Mouse (Mus musculus) heart, adult 11 months (tissue): Measurements from ENCODE around the gene Chrm3.
A peak's percentile ranks its signal among the peaks of the same experiment; 100 is the strongest.

Experiments
- DNase-seq: peaks from one replicate; pipeline ENCODE4 v3.0.0; 2022

Gene Chrm3

DNA sequence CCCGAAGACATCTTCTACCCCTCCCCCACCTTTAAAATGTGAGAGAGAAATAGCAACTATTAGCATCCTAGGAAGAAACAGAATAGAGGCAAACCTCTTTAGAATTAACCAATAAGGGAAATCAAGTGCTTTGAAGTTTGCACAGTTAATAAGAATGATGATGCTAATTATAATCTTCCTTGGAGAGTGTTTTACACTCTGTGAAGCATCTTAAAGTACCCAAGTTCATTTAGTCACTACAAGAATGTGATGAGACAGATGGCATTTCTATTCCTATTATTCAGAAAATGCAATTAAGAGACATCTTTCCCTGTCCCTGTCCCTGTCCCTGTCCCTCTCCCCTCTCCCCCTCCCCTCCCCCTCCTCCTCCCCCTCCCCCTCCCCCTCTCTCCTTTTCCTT lies 382.9 kb downstream of the Chrm3 start:
- no peak for DNase-seq

DNA sequence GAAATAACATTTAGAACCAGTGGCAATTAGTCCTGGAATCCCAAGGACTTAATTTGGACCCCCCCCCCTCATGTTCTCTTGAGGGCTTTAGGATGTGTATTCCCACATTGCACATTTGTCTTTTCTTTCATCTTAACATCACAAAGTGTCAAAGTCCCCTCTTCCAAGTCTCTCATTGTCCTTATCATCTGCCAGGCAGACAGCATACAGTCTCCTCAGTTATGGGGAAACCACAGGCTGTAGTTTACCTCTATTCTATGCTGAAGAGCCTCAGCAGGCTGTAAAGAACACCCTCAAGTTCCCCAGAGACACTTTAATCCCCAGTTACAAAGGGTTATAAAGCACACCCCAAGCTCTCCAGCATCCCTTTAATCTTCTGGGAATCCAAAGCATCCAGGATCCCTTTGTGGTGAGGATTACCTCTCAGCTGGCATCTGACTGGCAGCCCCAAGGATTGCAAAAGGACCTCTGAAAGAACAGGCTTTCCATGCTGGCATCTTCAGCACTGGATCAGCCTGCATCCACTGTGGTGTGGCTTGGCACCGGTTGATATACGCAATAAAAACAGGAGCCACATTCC lies 386.8 kb downstream of the Chrm3 start:
- DNase-seq, result peak; percentile 58

DNA sequence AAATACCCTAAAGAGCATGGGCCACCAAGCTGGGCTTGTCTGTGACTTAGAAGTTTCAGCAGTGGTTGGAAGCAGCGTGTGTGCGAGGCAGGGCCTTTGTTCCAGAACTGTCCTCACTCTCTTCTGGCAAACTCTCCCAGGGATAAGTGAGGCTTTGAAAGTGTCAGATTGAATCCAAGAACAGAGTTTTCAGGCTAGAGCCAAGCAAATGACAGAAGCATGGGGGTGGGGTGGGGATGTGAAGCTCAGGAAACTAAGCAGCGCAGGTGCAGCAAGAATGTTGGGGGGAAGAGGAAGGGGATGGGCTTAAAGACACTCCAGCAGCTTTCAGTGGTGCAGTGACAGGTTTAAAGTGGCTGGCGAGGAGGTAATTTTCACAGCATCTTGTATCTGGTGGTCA lies 388.8 kb downstream of the Chrm3 start:
- peak; percentile 28 for DNase-seq

DNA sequence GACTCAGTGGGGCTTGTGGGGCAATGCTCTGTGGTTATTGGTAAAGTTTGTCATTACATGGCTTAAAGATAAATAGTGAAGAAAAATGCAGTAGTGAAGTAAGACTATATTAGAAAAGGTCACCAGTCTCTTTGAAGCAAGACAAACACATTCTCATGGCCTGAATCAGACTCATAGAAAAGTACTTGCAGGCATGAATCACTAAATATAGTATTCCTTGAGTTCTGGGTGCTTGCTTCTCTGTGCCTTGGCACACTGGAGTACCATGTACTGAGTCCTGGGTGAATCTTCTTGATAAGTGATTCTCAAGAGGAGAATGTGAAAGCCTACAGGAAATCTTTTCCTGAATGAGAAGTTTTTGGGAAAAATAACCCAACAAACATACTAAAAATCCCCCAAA lies 408.0 kb downstream of the Chrm3 start:
- DNase-seq, result no peak

DNA sequence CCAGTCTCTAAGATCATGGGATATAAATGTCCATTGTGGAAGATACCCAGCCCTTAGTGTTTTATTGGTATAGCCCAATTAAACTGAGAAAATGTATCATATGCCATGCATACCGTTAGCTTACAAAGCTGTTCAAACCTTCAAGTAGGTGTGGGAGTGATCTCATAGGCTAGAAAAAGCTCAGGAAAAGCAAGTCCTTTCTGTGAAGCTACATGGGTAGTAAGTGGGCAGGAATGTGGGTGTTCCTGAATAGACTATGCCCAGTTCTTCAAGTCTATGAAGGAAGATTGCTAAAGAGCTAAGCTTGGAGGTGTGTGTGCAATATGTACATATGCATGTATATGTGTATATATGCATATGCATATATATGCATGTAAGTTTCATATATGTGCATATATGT lies 409.3 kb downstream of the Chrm3 start:
- no peak for DNase-seq

DNA sequence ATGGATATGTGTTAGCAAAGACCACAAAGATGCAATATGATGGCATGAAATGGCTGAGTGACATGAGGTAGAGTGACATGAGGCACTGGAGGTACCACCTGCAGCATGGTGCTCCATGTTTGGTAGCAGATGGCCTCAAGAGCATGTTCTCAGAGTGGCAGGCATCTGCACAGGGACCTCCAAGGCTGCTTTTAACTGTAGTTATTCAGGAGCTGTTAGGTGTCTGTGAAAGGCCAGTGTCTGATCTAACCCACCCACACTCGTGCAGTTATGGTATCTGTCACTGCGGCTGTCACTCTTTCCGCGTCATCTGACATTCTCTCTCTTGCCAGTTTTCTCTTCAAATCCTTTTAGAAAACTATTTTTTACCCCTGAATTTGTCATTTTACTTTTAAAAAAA lies 411.6 kb downstream of the Chrm3 start:
- no peak for DNase-seq

DNA sequence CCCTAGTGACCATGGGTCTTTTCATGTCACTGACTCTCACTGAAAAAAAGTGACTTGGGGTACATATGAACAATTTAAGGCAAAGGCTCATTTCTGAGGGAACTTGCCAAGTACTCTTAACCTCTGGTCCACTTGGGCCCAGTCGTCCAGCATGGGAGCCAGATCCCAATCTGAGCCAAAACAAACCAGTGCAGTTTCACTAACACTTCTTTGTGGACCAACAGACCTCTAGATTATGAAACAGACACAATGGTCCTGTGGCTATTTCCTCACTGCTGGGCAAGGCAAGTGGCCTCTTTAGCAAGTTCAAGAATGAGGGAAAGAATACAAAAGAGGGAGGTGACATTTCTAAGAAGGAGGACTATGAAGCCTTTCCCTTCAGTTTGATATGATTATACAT lies 420.5 kb downstream of the Chrm3 start:
- DNase-seq, result peak; percentile 94

DNA sequence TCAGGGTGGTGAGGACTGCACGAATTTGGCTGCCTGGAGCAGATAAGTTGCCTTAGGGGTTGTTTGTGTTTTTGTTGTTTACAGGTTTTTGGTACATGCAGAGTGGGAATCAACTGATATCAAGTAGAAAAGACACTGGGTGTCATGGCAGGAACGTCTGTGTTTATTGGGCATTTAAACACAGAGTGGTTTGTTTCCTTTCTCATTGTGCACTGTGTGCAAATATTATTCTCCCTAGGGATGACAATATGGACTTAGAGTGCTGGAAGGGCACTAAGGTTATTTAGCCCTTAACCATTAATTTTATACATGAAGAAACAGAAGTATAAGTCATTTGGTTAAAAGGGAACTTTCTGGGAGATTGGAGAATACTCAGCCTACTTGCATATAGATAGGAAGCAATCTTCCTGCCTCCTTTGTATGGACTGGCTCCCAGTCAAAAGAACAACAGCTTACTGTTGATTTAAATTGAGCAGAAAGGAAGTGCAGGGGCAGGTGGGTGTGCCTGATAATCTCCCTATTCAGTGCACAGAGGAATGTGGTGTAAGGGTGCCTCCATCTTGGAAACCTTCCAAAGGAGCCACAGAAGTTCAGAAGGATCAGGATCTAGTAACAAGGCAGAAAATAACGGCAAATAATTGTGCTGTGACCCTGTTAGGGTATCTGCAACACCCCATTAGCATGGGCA lies 421.7 kb downstream of the Chrm3 start:
- DNase-seq, result peak; percentile 89

DNA sequence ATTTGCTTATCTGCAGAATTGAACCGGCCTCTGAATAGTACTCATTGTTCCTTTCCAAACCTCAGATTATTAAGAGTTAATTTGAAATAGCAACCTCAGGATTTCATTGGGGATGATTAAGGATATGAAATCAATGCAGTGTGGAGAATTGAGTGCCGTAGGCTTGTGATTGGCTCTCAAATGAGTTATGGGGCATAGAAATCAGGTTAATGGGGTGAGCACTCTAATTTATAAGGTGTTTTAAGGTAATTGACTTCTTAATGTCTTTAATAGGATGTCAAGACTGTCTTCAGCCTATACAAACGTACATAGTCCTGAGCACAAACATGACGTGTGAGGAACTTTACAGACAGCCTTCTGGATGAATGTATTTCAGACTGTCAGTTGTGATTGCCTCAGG lies 427.9 kb downstream of the Chrm3 start:
- no peak for DNase-seq

DNA sequence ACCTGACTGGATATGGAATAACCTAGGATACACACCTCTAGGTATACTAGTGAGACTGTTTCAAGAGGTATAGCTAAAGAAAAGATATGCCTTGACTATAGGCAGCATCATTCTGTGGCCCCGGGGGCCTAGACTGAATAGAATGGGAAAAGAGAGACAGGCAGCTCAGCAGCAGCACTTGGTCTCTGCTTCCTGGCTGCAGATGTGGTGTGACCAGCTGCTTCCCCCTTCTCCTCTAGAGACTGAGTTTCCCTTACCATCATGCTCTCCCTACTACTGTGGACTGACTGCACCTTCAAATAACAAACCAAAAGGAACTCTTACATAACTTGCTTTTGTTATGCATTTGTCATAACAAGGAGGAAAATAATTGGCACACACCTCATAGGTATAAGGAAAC lies 430.0 kb downstream of the Chrm3 start:
- no peak for DNase-seq

DNA sequence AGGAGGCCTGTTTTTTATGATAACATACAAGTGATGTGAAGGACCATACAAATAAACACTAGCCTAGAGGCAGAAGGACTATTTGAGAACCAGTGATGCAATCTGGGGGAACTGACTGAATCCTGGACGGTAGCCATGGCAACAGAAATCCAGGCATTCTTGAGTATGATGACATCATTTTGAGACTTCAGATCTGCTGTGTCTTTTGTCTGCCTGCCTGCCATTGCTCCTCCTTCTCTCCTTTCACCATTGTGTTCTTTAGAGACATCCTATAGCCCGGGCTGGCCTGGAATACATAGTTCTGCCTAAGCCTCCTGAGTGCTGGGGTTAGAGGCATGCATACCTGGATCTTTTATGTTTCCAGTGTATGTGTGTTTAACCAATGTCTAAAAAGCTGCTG lies 430.7 kb downstream of the Chrm3 start:
- DNase-seq, result no peak

DNA sequence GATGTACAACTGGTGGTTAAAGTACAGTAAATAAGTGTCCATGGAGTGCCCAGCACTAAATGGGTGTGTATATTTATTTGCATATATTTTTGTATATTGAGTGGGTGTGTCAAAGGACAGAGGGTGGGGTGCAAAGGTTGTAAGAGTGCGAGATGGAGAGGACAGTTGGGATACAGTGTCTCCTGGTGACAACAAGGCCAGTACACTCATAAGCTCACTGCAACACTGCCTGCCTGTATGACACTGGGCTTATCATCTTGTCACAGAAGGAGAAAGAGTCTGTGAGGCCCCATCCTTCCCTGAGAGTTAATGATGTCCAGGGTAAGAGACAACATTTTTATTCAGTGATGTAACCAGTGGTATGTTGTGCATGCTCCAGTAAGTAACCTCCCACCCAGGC lies 439.5 kb downstream of the Chrm3 start:
- DNase-seq, result no peak

DNA sequence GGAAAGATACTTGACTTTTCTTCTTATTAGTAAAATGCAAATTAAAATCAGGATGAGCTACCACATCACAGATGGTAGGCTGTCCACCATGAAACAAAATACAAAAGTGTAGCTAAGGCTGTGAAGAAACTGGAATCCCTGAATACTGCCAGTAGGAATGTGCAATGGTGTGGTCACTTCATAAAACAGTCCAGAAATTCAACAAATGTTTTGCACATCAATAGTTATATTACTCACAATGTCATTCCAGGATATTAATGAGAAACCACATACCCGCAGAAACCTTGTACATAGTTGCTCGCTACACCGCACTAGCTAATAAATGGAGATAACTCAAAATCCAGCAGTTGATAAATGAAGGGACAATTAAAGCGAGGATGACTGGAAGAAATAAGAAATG lies 447.9 kb downstream of the Chrm3 start:
- DNase-seq, result no peak

DNA sequence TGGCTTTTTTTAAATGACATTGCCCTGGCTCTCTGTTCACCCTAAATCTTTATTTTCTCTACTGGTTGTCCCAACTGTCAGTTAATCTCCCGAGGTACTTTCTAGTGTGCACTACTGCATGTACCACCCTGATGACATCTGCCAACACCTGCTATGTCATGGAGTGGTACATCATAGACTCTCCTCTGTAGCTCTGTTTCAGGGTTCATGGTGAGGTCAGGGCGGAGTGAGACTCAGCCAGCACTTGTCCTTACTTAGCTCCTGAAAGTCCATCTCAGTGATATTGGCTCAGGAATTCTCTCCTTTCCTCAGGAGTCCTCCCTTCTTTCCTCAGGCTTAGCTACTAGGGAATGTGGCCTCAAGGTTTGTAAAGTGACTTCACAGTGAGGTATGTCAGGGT lies 451.9 kb downstream of the Chrm3 start:
- peak; percentile 68 for DNase-seq

DNA sequence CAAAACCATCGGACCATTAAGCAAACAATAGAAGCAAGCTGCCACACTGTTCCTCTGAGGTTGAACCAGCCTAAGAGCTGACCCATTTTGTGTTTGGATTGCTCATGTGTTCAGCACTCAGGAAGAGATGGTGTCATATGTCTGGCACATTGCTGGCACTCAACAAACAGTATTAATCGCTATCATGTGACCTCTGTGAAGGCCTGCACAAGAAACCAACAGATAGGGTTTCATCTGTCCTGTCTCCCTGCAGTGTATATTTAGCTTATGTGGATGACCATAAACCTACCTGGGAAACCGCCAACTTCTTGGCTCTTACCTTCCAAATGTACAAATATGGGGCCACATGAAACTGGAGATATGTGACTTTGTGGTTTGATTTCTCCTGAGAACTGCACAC lies 453.4 kb downstream of the Chrm3 start:
- peak; percentile 82 for DNase-seq

DNA sequence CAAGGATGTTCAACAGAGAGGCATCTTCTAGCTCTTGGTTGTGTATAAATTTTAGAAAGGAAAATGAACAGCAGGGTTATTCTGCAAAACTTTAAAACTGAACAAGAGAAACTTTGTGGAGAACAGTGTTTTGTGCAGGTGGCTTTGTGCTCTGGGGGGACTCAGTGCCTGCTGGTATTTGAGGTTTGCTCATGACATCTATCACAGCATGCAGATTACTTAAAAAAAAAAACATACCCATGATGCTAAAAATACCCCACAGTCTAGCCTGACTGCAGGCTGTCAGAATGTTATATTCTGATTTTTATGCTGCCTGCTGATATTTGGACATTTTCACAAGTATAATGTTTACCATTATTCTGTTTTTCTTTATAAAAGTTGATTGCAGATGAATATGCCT lies 456.2 kb downstream of the Chrm3 start:
- DNase-seq, result peak; percentile 29

DNA sequence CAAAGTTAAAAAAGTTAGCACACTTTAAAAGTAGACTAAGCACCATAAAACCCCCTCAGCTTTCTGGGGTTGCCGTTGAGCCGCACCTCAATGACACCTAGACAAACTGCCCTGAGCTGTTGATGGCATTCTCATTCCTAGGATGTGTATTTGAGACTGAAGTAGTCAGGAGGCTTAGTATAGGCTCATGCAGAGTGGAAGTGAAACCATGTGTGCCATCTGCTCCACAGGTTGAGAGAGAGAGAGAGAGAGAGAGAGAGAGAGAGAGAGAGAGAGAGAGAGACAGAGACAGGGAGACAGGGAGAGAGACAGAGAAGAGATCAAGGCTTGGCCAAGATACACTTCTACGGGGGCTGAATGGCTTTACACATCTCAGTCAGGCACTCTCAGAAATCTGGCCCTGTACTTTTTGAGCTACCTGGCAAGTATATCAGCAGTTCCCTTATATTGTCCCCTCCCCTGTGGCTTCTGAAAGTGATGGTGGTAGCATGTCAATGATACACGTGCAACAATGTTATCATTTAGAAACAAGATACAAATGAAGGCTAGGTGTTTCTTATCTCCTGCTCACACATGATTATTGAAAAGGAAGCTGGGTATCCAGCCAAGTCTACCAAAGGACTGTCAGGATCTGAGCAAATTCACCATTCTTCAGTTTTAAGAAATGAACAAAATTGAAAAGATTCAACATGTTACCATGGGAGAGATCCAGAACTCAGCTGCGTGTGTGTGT lies 459.8 kb downstream of the Chrm3 start:
- no peak for DNase-seq

DNA sequence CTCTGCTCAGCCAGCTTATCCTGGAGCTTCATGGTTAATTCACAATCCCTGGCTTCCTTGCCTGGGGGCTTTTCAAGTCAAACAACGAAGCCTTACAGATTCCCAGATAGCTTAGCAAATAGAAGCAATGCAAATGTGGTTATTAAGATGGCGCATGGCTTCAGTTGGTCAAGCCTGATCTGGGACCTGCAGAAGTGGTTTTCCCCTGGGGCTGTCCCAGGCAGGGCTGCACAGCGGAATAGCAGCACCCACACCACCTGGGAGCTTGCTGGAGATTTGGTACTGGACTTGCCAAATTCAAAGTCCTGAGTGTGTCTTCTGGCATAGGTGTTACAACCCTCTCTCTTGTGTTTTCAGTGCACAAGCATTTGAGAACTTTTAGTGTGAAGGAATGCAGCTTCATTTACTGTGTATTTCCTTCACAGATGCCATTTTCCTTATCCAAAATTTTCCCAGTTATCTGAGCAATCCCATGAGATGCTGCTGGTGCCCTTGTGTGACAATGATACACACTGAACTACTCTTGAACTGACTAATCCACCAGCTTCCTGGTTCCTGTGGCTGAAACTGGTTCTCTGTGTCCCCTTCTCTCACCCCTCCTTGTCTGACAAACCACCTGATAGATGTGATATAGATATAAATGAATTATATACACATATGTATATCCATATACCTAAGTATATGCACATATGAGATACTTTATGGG lies 461.8 kb downstream of the Chrm3 start:
- peak; percentile 61 for DNase-seq

DNA sequence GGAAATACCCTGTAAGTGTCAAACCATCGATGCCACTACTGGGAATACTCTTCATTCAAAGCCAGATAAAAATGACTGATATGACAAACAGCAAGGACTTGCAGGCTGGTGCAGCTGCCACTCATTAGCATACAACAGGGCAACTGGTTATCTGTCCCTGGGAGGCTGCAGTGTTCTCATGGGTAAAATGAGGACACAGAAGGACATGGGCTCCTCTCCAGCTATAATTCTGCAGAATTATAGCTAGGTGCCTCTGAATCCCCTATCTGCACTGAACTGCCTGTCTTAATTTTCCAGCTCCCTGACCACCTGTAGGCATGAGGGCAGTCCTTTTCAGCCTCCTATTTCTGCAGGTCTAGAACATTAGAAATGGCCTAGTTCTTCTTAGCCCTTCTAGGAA lies 463.4 kb downstream of the Chrm3 start:
- DNase-seq, result peak; percentile 19

DNA sequence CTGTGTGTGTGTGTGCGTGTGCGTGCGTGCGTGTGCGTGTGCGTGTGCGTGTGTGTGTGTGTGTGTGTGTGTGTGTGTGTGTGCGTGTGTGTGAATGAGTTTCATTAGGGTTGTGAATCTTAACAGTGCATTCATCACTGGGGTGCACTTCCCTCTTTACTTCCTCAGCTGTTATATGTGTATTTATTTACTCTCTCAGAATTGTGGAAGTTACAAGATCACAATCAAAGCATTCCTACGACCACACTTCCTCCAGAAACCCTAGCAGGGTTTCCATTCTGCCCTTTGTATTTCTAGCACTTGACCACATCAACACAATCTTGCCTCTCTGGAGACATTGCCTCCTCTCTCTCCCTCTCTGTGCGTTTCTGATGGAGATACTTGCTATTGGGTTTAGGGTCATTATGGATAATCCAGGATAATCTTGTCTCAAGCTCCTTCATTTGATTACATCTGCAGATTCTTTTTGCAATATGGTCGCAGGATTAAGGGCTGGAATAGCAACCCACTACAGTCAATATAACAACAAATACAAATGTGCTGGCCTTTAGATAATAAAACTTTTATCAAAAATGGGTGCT lies 465.5 kb downstream of the Chrm3 start:
- peak; percentile 51 for DNase-seq

DNA sequence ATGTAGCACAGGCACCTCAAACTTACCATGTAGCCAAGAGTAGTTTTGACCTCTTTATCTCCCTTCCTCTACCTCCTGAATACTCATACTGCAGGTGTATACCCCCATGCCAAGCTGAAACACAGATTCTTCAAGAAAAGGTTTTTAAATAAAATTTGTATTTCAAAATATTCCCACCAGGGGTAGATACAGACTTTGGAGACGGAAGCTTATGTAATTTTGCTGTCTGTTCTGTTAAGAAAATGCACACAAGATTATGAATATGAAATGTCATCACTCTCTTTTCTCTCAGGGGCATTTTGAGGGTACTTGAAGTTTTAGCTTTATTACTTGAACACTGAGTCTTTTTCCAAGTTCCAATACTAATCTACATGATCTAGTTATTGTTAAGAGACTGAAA lies 469.6 kb downstream of the Chrm3 start:
- no peak for DNase-seq

DNA sequence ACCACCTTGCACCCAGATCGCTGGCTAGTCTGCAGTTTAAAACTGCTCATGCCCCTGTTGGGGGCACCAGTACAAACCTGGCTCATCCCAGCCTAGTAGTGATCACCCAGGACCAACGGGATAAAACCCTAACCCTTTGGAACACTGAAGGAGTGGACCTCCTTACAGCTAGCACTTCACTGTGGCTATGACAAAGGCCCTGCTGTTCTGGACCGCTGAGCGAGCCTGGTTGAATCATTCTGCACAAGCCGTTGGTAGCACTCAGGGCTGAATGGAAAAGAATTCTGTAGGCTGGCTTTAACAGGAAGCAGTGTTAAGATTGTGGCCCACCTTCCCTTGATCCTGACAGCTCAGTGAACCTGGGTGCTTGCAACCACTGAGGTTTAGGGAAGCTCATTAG lies 470.2 kb downstream of the Chrm3 start:
- DNase-seq, result peak; percentile 78

DNA sequence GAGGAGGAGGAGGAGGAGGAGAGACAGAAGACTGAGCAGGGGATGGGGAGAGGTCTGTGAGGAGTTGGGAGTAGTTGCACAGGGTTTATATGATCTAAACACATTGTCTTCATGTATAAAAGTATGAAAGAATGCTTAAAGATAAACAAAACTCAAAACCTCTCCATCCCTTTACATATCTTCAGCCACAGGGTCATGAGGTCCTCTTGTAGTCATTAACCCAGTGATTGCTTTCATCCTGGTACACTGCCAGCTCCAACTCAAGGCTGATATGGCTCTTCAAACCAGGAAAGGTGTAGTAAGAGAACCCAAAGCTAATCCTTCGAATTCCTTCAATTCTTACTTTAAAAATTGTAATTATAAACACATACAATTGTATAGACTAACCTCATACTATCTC lies 470.7 kb downstream of the Chrm3 start:
- peak; percentile 57 for DNase-seq
